Mouse (Mus musculus) neural tube, embryonic 14.5 days (tissue): Measurements from ENCODE around the gene Ilf3. TPM values are rescaled to one million over a fixed set of nuclear protein-coding genes. Genes with fewer than 3 reads are reported as not detected.

Source experiments
- ATAC-seq: fragments of 200-750 bp; cut with Nextera tagmentation; 2 replicates; pipeline ENCODE4 v1.8.0; 2017; ENCODE audit warnings: low read depth, mild to moderate bottlenecking, moderate TSS enrichment, moderate library complexity
- H3K27ac ChIP-seq: fragments of 300-500 bp; sonication (generic); 2 replicates; pipeline ENCODE4 v1.5.1; 2014; ENCODE audit warnings: low read depth, mild to moderate bottlenecking, control low read depth, low read length, moderate library complexity, mixed read lengths
- H3K27me3 ChIP-seq: fragments of 300-500 bp; sonication (generic); 2 replicates; pipeline ENCODE4 v1.6.1; 2014; ENCODE audit warnings: low read length; ENCODE audit not compliant: control insufficient read depth, insufficient read depth
- H3K36me3 ChIP-seq: fragments of 300-500 bp; sonication (generic); 2 replicates; pipeline ENCODE4 v1.6.1; 2014; ENCODE audit warnings: low read length, mixed read lengths; ENCODE audit not compliant: control insufficient read depth, insufficient read depth
- H3K4me1 ChIP-seq: fragments of 300-500 bp; sonication (generic); 2 replicates; pipeline ENCODE4 v1.6.1; 2014; ENCODE audit warnings: low read length; ENCODE audit not compliant: control insufficient read depth, insufficient read depth
- H3K4me2 ChIP-seq: fragments of 300-500 bp; sonication (generic); 2 replicates; pipeline ENCODE4 v1.6.1; 2014; ENCODE audit warnings: mild to moderate bottlenecking, low read depth, low read length, control low read depth
- H3K4me3 ChIP-seq: fragments of 300-500 bp; sonication (generic); 2 replicates; pipeline ENCODE4 v1.5.1; 2014; ENCODE audit warnings: low read depth, low read length, control low read depth, mixed read lengths
- H3K9ac ChIP-seq: fragments of 300-500 bp; sonication (generic); replicated peaks from 2 replicates; pipeline ENCODE4 v1.6.1; 2014; ENCODE audit warnings: low read depth, mild to moderate bottlenecking, control low read depth, low read length, mixed read lengths
- H3K9me3 ChIP-seq: fragments of 300-500 bp; sonication (generic); 2 replicates; pipeline ENCODE4 v1.6.1; 2016; ENCODE audit warnings: low read length; ENCODE audit not compliant: control insufficient read depth
- WGBS: fragments of 180-500 bp; shearing (Covaris S2); extraction: QIAGEN DNeasy Blood & Tissue Kit; methylation state at CpG from one replicate; pipeline ENCODE4 v1.1.7; 2014; 5-methylcytosine and 5-hydroxymethylcytosine counted together
- polyA plus RNA-seq: library from polyadenylated mRNA; unstranded; fragments of >200 nt; fragmentation: Nextera tagmentation; extraction: Ambion mirVana; gene quantifications from 2 replicates; pipeline ENCODE4 v1.2.1, GENCODE M21; 2014

Ilf3 gene
- polyA plus RNA-seq, 1 experiment from 2014 or later = 210 TPM

- Histone ChIP-seq H3K36me3 (peaks cover 8% of the 10 kb centered on the region; the same call in 1 of the 2 replicates), H3K9ac (peak within 1 kb of the TSS; percentile 85), H3K4me1 (peaks cover 22% of the 10 kb centered on the region), H3K27me3 (no peaks in the 10 kb centered on the region), H3K27ac (peak within 1 kb of the TSS; percentile 79), H3K9me3 (no peaks in the 10 kb centered on the region), H3K4me3 (peak within 1 kb of the TSS; percentile 88), H3K4me2 (peak within 1 kb of the TSS; percentile 94)
- ATAC-seq = peak; percentile 98
- WGBS = under 1% methylated on average over 82 of the region's 82 CpGs
These were observed 57.2 kb downstream of the Ilf3 start, which contains the start of gene Dnm2 for GRCm38 (mm10) chr9:21424631-21425555. Gene Dnm2, plus strand, starts transcription at chr9:21424908.

- Histone ChIP-seq H3K4me2 (peak overlapping the region; percentile 94), H3K4me3 (peak overlapping the region; percentile 88), H3K4me1 (peaks cover 22% of the 10 kb centered on the region), H3K36me3 (peaks cover 3% of the 10 kb centered on the region; the same call in 1 of the 2 replicates), H3K9me3 (no peaks in the 10 kb centered on the region), H3K27me3 (no peaks in the 10 kb centered on the region), H3K9ac (peak overlapping the region; percentile 85), H3K27ac (peak overlapping the region; percentile 79; the same call in 1 of the 2 replicates)
- WGBS = 11% methylated on average over 6 of the region's 6 CpGs
- no peak for ATAC-seq
These were observed 57.9 kb downstream of the Ilf3 start for GRCm38 (mm10) chr9:21425556-21425945.

GRCm38 (mm10) chr9:21426013-21426412 is 58.3 kb downstream of the Ilf3 start:
- ATAC-seq = no peak
- peaks cover 22% of the 10 kb centered on the region for H3K4me1 ChIP-seq
- no peaks in the 10 kb centered on the region for H3K36me3 ChIP-seq
- H3K9me3 ChIP-seq = no peaks in the 10 kb centered on the region
- 8% methylated on average over 1 of the region's 1 CpGs for WGBS
- H3K27ac ChIP-seq = no peak overlapping the region
- H3K27me3 ChIP-seq = no peaks in the 10 kb centered on the region
- H3K4me2 ChIP-seq = peak overlapping the region; percentile 94
- H3K4me3 ChIP-seq = peak overlapping the region; percentile 88
- peak overlapping the region; percentile 85; the same call in 1 of the 2 replicates for H3K9ac ChIP-seq

GRCm38 (mm10) chr9:21426525-21426924 is 58.9 kb downstream of the Ilf3 start:
- Histone ChIP-seq H3K9ac (no peak overlapping the region), H3K27me3 (no peaks in the 10 kb centered on the region), H3K4me1 (peaks cover 22% of the 10 kb centered on the region), H3K9me3 (no peaks in the 10 kb centered on the region), H3K27ac (no peak overlapping the region), H3K4me3 (no peak overlapping the region), H3K4me2 (peak overlapping the region; percentile 20; the same call in 1 of the 2 replicates), H3K36me3 (no peaks in the 10 kb centered on the region)
- 74% methylated on average over 2 of the region's 2 CpGs for WGBS
- no peak for ATAC-seq

GRCm38 (mm10) chr9:21427773-21428172 is 60.1 kb downstream of the Ilf3 start:
- WGBS = 87% methylated on average over 2 of the region's 2 CpGs
- Histone ChIP-seq H3K27ac (no peak overlapping the region), H3K27me3 (no peaks in the 10 kb centered on the region), H3K4me1 (peaks cover 22% of the 10 kb centered on the region), H3K36me3 (no peaks in the 10 kb centered on the region), H3K4me3 (no peak overlapping the region), H3K9me3 (no peaks in the 10 kb centered on the region), H3K4me2 (no peak overlapping the region), H3K9ac (no peak overlapping the region)
- ATAC-seq = no peak

- Histone ChIP-seq H3K27ac (no peak overlapping the region), H3K9ac (no peak overlapping the region), H3K4me3 (no peak overlapping the region), H3K4me2 (no peak overlapping the region), H3K4me1 (peaks cover 22% of the 10 kb centered on the region), H3K9me3 (no peaks in the 10 kb centered on the region), H3K36me3 (no peaks in the 10 kb centered on the region), H3K27me3 (no peaks in the 10 kb centered on the region)
- ATAC-seq = no peak
- 86% methylated on average over 6 of the region's 6 CpGs for WGBS
These were observed 60.5 kb downstream of the Ilf3 start for GRCm38 (mm10) chr9:21428178-21428577.

- no peaks in the 10 kb centered on the region for H3K27me3 ChIP-seq
- no peak overlapping the region for H3K4me3 ChIP-seq
- no peak overlapping the region for H3K4me2 ChIP-seq
- no peak overlapping the region for H3K27ac ChIP-seq
- H3K9me3 ChIP-seq = no peaks in the 10 kb centered on the region
- H3K4me1 ChIP-seq = peaks cover 20% of the 10 kb centered on the region
- H3K36me3 ChIP-seq = no peaks in the 10 kb centered on the region
- no peak overlapping the region for H3K9ac ChIP-seq
- WGBS = 75% methylated on average over 7 of the region's 7 CpGs
- ATAC-seq = no peak
These were observed 63.1 kb downstream of the Ilf3 start for GRCm38 (mm10) chr9:21430724-21431123.

- Histone ChIP-seq H3K4me1 (peaks cover 8% of the 10 kb centered on the region; the same call in 1 of the 2 replicates), H3K4me3 (no peak overlapping the region), H3K4me2 (no peak overlapping the region), H3K36me3 (no peaks in the 10 kb centered on the region), H3K27me3 (no peaks in the 10 kb centered on the region), H3K9me3 (no peaks in the 10 kb centered on the region), H3K9ac (no peak overlapping the region), H3K27ac (no peak overlapping the region)
- WGBS = 91% methylated on average over 7 of the region's 7 CpGs
- no peak for ATAC-seq
These were observed 64.4 kb downstream of the Ilf3 start for GRCm38 (mm10) chr9:21432066-21432465.

GRCm38 (mm10) chr9:21433766-21434165 is 66.1 kb downstream of the Ilf3 start:
- H3K4me2 ChIP-seq = no peak overlapping the region
- H3K27ac ChIP-seq = no peak overlapping the region
- H3K27me3 ChIP-seq = no peaks in the 10 kb centered on the region
- no peak for ATAC-seq
- H3K4me1 ChIP-seq = no peaks in the 10 kb centered on the region
- no peak overlapping the region for H3K4me3 ChIP-seq
- H3K9ac ChIP-seq = no peak overlapping the region
- no peaks in the 10 kb centered on the region for H3K9me3 ChIP-seq
- H3K36me3 ChIP-seq = no peaks in the 10 kb centered on the region
- WGBS = 87% methylated on average over 8 of the region's 8 CpGs
